Mouse (Mus musculus) MEL (cell line): ENCODE measurements around the gene Etfdh. TPM values are rescaled to one million over a fixed set of nuclear protein-coding genes. Genes with fewer than 3 reads are reported as not detected.

ENCODE experiments used
- DNase-seq: peaks from one replicate; pipeline ENCODE4 v3.0.0; 2011; ENCODE audit warnings: low read depth, low spot score
- H3K27ac ChIP-seq: 2 replicates; pipeline ENCODE4 v1.5.1; 2012; ENCODE audit warnings: low read depth, mild to moderate bottlenecking, control low read depth, low read length, moderate library complexity; ENCODE audit not compliant: control insufficient read depth
- H3K27me3 ChIP-seq, 2 experiments: fragments of 150-350 bp in 1 of 2; sonication (generic) in 1 of 2; 2 replicates each; pipeline ENCODE4 v1.6.1; 2012; ENCODE audit warnings: low read length in 2 of 2, mild to moderate bottlenecking in 2 of 2, improper control_type of control experiment in 1 of 2, moderate library complexity in 1 of 2; ENCODE audit not compliant: insufficient read depth in 2 of 2, control insufficient read depth in 1 of 2
- H3K36me3 ChIP-seq, 2 experiments: 2 replicates each; pipeline ENCODE4 v1.6.1; 2012 to 2014; ENCODE audit warnings: low read length in 2 of 2, improper control_type of control experiment in 1 of 2, inconsistent platforms in 1 of 2, mild to moderate bottlenecking in 1 of 2; ENCODE audit not compliant: insufficient read depth in 2 of 2, control insufficient read depth in 1 of 2
- H3K4me1 ChIP-seq, 2 experiments: fragments of 150-350 bp in 1 of 2; sonication (generic) in 1 of 2; 2 replicates each; pipeline ENCODE4 v1.6.1; 2012; ENCODE audit warnings: low read length in 2 of 2, improper control_type of control experiment in 1 of 2, mild to moderate bottlenecking in 1 of 2; ENCODE audit not compliant: insufficient read depth in 2 of 2, control insufficient read depth in 1 of 2
- H3K4me3 ChIP-seq, 2 experiments: fragments of 150-350 bp in 1 of 2; sonication (generic) in 1 of 2; 2 replicates each; pipeline ENCODE4 v1.5.1; 2012; ENCODE audit warnings: low read depth in 2 of 2, low read length in 2 of 2, mild to moderate bottlenecking in 2 of 2, moderate library complexity in 2 of 2, control low read depth in 1 of 2, improper control_type of control experiment in 1 of 2; ENCODE audit not compliant: control insufficient read depth in 1 of 2, insufficient read depth in 1 of 2
- H3K79me2 ChIP-seq: 2 replicates; pipeline ENCODE4 v1.6.1; 2012; ENCODE audit warnings: mild to moderate bottlenecking, low read length, moderate library complexity; ENCODE audit not compliant: control insufficient read depth, poor library complexity, insufficient read depth
- H3K9ac ChIP-seq: 2 replicates; pipeline ENCODE4 v1.6.1; 2012; ENCODE audit warnings: low read depth, mild to moderate bottlenecking, control low read depth, low read length, moderate library complexity; ENCODE audit not compliant: control insufficient read depth, poor library complexity, severe bottlenecking
- H3K9me3 ChIP-seq: fragments of 150-350 bp; sonication (generic); replicated peaks from 2 replicates; pipeline ENCODE4 v1.6.1; 2012; ENCODE audit warnings: mild to moderate bottlenecking, low read length, improper control_type of control experiment, moderate library complexity; ENCODE audit not compliant: insufficient read depth
- BHLHE40 ChIP-seq: IDR thresholded peaks from 2 replicates; pipeline ENCODE4 v1.6.1; 2012; ENCODE audit warnings: low read depth, mild to moderate bottlenecking, inconsistent platforms, low read length, improper control_type of control experiment, borderline replicate concordance
- CHD1 ChIP-seq: IDR thresholded peaks from 2 replicates; pipeline ENCODE4 v1.6.1; 2012; ENCODE audit warnings: low read depth, mild to moderate bottlenecking, inconsistent platforms, low read length, improper control_type of control experiment
- CHD2 ChIP-seq: IDR thresholded peaks from 2 replicates; pipeline ENCODE4 v1.6.1; 2011; ENCODE audit warnings: low read length, improper control_type of control experiment
- CTCF ChIP-seq, 3 experiments: IDR thresholded peaks in 2 of 3; conservative IDR thresholded peaks in 1 of 3; 2 replicates each; pipeline ENCODE4 v1.5.1; 2011 to 2012; ENCODE audit warnings: low read length in 3 of 3, low read depth in 2 of 3, mild to moderate bottlenecking in 2 of 3, improper control_type of control experiment in 1 of 3, inconsistent platforms in 1 of 3, mixed read lengths in 1 of 3, moderate library complexity in 1 of 3; ENCODE audit not compliant: control insufficient read depth in 1 of 3, insufficient read depth in 1 of 3, poor library complexity in 1 of 3, severe bottlenecking in 1 of 3
- E2F4 ChIP-seq: IDR thresholded peaks from 2 replicates; pipeline ENCODE4 v1.6.1; 2011; ENCODE audit warnings: low read depth, low read length, improper control_type of control experiment, borderline replicate concordance
- ELF1 ChIP-seq: IDR thresholded peaks from 2 replicates; pipeline ENCODE4 v1.6.1; 2014; ENCODE audit warnings: low read depth, mild to moderate bottlenecking, inconsistent platforms, low read length, improper control_type of control experiment, moderate library complexity
- EP300 ChIP-seq, 2 experiments: IDR thresholded peaks; 2 replicates each; pipeline ENCODE4 v1.6.1; 2011; ENCODE audit warnings: improper control_type of control experiment in 2 of 2, low read length in 2 of 2, low read depth in 1 of 2, mild to moderate bottlenecking in 1 of 2
- ETS1 ChIP-seq: IDR thresholded peaks from 2 replicates; pipeline ENCODE4 v1.6.1; 2012; ENCODE audit warnings: low read depth, mild to moderate bottlenecking, inconsistent platforms, low read length, improper control_type of control experiment, moderate library complexity
- GABPA ChIP-seq: IDR thresholded peaks from 2 replicates; pipeline ENCODE4 v1.6.1; 2012; ENCODE audit warnings: low read depth, mild to moderate bottlenecking, inconsistent platforms, low read length, improper control_type of control experiment, moderate library complexity
- GATA1 ChIP-seq: IDR thresholded peaks from 2 replicates; pipeline ENCODE4 v1.6.1; 2011; ENCODE audit warnings: low read depth, low read length, improper control_type of control experiment
- HCFC1 ChIP-seq: IDR thresholded peaks from 2 replicates; pipeline ENCODE4 v1.6.1; 2012; ENCODE audit warnings: low read depth, mild to moderate bottlenecking, inconsistent platforms, low read length, improper control_type of control experiment, moderate library complexity
- JUND ChIP-seq: IDR thresholded peaks from 2 replicates; pipeline ENCODE4 v1.6.1; 2011; ENCODE audit warnings: low read depth, mild to moderate bottlenecking, improper control_type of control experiment, low read length
- KAT2A ChIP-seq: conservative IDR thresholded peaks from 2 replicates; pipeline ENCODE4 v1.6.1; 2012; ENCODE audit warnings: low read depth, low read length, improper control_type of control experiment, inconsistent platforms
- MAFK ChIP-seq: IDR thresholded peaks from 2 replicates; pipeline ENCODE4 v1.6.1; 2011; ENCODE audit warnings: low read depth, mild to moderate bottlenecking, low read length, improper control_type of control experiment, borderline replicate concordance
- MAX ChIP-seq: IDR thresholded peaks from 2 replicates; pipeline ENCODE4 v1.6.1; 2011; ENCODE audit warnings: low read length, improper control_type of control experiment
- MAZ ChIP-seq: IDR thresholded peaks from 2 replicates; pipeline ENCODE4 v1.6.1; 2012; ENCODE audit warnings: low read depth, mild to moderate bottlenecking, inconsistent platforms, low read length, improper control_type of control experiment
- MXI1 ChIP-seq: IDR thresholded peaks from 2 replicates; pipeline ENCODE4 v1.6.1; 2011; ENCODE audit warnings: mild to moderate bottlenecking, low read depth, low read length, improper control_type of control experiment
- MYB ChIP-seq: IDR thresholded peaks from 2 replicates; pipeline ENCODE4 v1.6.1; 2011; ENCODE audit warnings: mild to moderate bottlenecking, low read depth, low read length, improper control_type of control experiment
- MYC ChIP-seq: IDR thresholded peaks from 2 replicates; pipeline ENCODE4 v1.6.1; 2011; ENCODE audit warnings: low read depth, mild to moderate bottlenecking, low read length, improper control_type of control experiment, moderate library complexity
- NELFE ChIP-seq: IDR thresholded peaks from 2 replicates; pipeline ENCODE4 v1.6.1; 2011; ENCODE audit warnings: low read depth, low read length, improper control_type of control experiment
- NRF1 ChIP-seq: IDR thresholded peaks from 2 replicates; pipeline ENCODE4 v1.6.1; 2014; ENCODE audit warnings: low read depth, mild to moderate bottlenecking, inconsistent platforms, low read length, improper control_type of control experiment, moderate library complexity; ENCODE audit not compliant: poor library complexity, insufficient read depth, severe bottlenecking
- POLR2A ChIP-seq, 2 experiments: IDR thresholded peaks; 2 replicates each; pipeline ENCODE4 v1.6.1; 2011 to 2012; ENCODE audit warnings: low read length in 2 of 2, mild to moderate bottlenecking in 2 of 2, control low read depth in 1 of 2, improper control_type of control experiment in 1 of 2, low read depth in 1 of 2, moderate library complexity in 1 of 2; ENCODE audit not compliant: control insufficient read depth in 1 of 2, insufficient read depth in 1 of 2, poor library complexity in 1 of 2
- POLR2AphosphoS2 ChIP-seq: IDR thresholded peaks from 2 replicates; pipeline ENCODE4 v1.6.1; 2011; ENCODE audit warnings: low read length, improper control_type of control experiment
- RAD21 ChIP-seq: IDR thresholded peaks from 2 replicates; pipeline ENCODE4 v1.6.1; 2011; ENCODE audit warnings: mild to moderate bottlenecking, low read depth, low read length, improper control_type of control experiment
- RCOR1 ChIP-seq: IDR thresholded peaks from 2 replicates; pipeline ENCODE4 v1.6.1; 2012; ENCODE audit warnings: low read depth, mild to moderate bottlenecking, inconsistent platforms, low read length, improper control_type of control experiment
- SIN3A ChIP-seq: IDR thresholded peaks from 2 replicates; pipeline ENCODE4 v1.6.1; 2012; ENCODE audit warnings: low read length, improper control_type of control experiment, inconsistent platforms
- SMC3 ChIP-seq: IDR thresholded peaks from 2 replicates; pipeline ENCODE4 v1.6.1; 2011; ENCODE audit warnings: low read depth, low read length, improper control_type of control experiment
- TAL1 ChIP-seq: IDR thresholded peaks from 2 replicates; pipeline ENCODE4 v1.6.1; 2012; ENCODE audit warnings: mild to moderate bottlenecking, inconsistent platforms, low read length, moderate library complexity, mixed read lengths
- TCF12 ChIP-seq: IDR thresholded peaks from 2 replicates; pipeline ENCODE4 v1.6.1; 2014; ENCODE audit warnings: low read depth, mild to moderate bottlenecking, inconsistent platforms, low read length, improper control_type of control experiment, moderate library complexity
- UBTF ChIP-seq: IDR thresholded peaks from 2 replicates; pipeline ENCODE4 v1.6.1; 2012; ENCODE audit warnings: low read depth, mild to moderate bottlenecking, inconsistent platforms, low read length, improper control_type of control experiment, moderate library complexity, borderline replicate concordance; ENCODE audit not compliant: insufficient read depth
- USF1 ChIP-seq: IDR thresholded peaks from 2 replicates; pipeline ENCODE4 v1.6.1; 2014; ENCODE audit warnings: low read depth, mild to moderate bottlenecking, inconsistent platforms, low read length, improper control_type of control experiment, moderate library complexity
- USF2 ChIP-seq, 2 experiments: IDR thresholded peaks; 2 replicates each; pipeline ENCODE4 v1.6.1; 2011 to 2012; ENCODE audit warnings: improper control_type of control experiment in 2 of 2, low read length in 2 of 2, borderline replicate concordance in 1 of 2, inconsistent platforms in 1 of 2, low read depth in 1 of 2, mild to moderate bottlenecking in 1 of 2; ENCODE audit not compliant: insufficient read depth in 1 of 2
- ZC3H11A ChIP-seq: IDR thresholded peaks from 2 replicates; pipeline ENCODE4 v1.6.1; 2012; ENCODE audit warnings: low read depth, mild to moderate bottlenecking, inconsistent platforms, low read length, improper control_type of control experiment
- ZKSCAN1 ChIP-seq: IDR thresholded peaks from 2 replicates; pipeline ENCODE4 v1.6.1; 2012; ENCODE audit warnings: low read depth, mild to moderate bottlenecking, inconsistent platforms, low read length, improper control_type of control experiment, moderate library complexity
- ZMIZ1 ChIP-seq: IDR thresholded peaks from 2 replicates; pipeline ENCODE4 v1.6.1; 2012; ENCODE audit warnings: low read depth, mild to moderate bottlenecking, inconsistent platforms, low read length, improper control_type of control experiment, moderate library complexity
- ZNF384 ChIP-seq: IDR thresholded peaks from 2 replicates; pipeline ENCODE4 v1.6.1; 2012; ENCODE audit warnings: low read depth, mild to moderate bottlenecking, inconsistent platforms, low read length, improper control_type of control experiment
- polyA plus RNA-seq, 2 experiments: library from polyadenylated mRNA; stranded (reverse) in 1 of 2; unstranded in 1 of 2; fragments of >175 nt in 1 of 2; fragments of >200 nt in 1 of 2; gene quantifications; 2 replicates each; pipeline versions ENCODE4 v1.2.1 to v1.2.4; 2012; ENCODE audit warnings: low replicate concordance in 2 of 2, low read depth in 1 of 2; ENCODE audit not compliant: insufficient read length in 2 of 2, insufficient read depth in 1 of 2, missing spikeins in 1 of 2
- total RNA-seq: library from RNA; depleted of rRNA; stranded (reverse); fragments of 300-350 nt; gene quantifications from 2 replicates; pipeline ENCODE4 v1.2.3, GENCODE M21; 2012

Etfdh gene
- total and polyA plus RNA-seq, 3 experiments = 37.6 to 47.7 TPM; not detected in 1

DNA sequence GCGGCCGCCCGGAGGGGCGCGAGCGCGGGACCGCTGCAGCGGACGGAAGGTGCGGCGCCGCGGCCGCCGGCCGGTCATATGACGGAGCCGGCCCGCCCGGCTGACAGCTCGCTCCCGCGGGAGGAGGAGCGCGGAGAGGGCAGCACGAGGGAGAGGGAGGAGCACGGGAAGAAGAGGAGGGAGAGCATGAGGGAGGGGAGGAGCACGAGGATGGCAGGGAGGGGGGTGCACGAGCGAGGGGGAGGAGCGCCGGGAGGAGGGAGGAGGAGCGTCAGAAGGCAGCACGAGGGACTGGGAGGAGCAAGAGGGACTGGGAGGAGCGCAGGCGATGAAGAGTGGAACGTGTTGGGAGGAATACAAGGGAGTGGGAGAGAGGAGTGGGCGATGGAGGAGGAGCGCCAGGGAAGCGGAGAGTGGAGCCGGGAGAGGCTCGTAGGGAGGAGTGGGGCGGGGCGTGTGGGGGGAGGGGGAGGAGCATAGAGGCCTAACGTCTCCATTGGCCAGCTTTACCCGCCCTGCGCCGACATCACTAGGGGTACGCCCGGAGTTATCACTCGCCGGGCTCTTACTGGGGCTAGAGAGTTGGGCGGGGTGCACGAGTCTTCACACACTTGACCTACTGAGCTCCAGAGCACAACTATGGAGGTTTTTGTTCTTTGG, 61.5 kb downstream of the Etfdh start, which contains the start of gene Fnip2:
Fnip2 (minus strand) TSS at position 94 of the 660 bp plus-strand sequence.
- H3K9ac ChIP-seq = peak within 1 kb of the TSS; percentile 90
- H3K4me1 ChIP-seq = peaks cover 12 to 19% of the 10 kb centered on the region in 2 experiments; a peak in 3 of 4 replicates
- peak within 1 kb of the TSS; percentile 86 for H3K27ac ChIP-seq
- peak; percentile 80 for TF ChIP-seq USF1
- peak; percentile 47; the same call in 1 of the 2 replicates for TF ChIP-seq TCF12
- TF ChIP-seq UBTF = no peak
- TF ChIP-seq MYB = no peak
- no peak for TF ChIP-seq JUND
- no peak for TF ChIP-seq POLR2AphosphoS2
- TF ChIP-seq NELFE = peak; percentile 37
- TF ChIP-seq GABPA = no peak
- 0 out of 4 replicates have a peak, but pooled peaks of 1 of the 2 experiments have one; percentile 13 for TF ChIP-seq EP300 (IDR thresholded peaks at IDR 0.05; ENCODE audit: low read depth in 1 of 2, low read length in 2 of 2)
- TF ChIP-seq NRF1 = no peak
- no peak for TF ChIP-seq MAFK
- 0 out of 2 replicates have a peak, but pooled peaks have one; percentile 33 for TF ChIP-seq ELF1
- no peak for TF ChIP-seq KAT2A
- TF ChIP-seq E2F4 = no peak; the same call in 1 of the 2 replicates
- TF ChIP-seq ZMIZ1 = no peak
- peak in 1 of 2 experiments; percentile 68; a peak in 2 of 4 replicates for TF ChIP-seq POLR2A (IDR thresholded peaks at IDR 0.05; ENCODE audit: control insufficient read depth in 1 of 2, insufficient read depth in 1 of 2, low read depth in 1 of 2, low read length in 2 of 2, poor library complexity in 1 of 2)
- TF ChIP-seq ETS1 = peak; percentile 12; the same call in 1 of the 2 replicates
- TF ChIP-seq SIN3A = peak; percentile 21; the same call in 1 of the 2 replicates
- TF ChIP-seq CHD2 = no peak
- TF ChIP-seq SMC3 = no peak
- peak; percentile 66; the same call in 1 of the 2 replicates for TF ChIP-seq BHLHE40
- no peak for TF ChIP-seq GATA1
- no peak for TF ChIP-seq CTCF (IDR thresholded peaks at IDR 0.05 in 2 of 3, conservative IDR thresholded peaks at IDR 0.05 in 1 of 3; ENCODE audit: control insufficient read depth in 1 of 3, insufficient read depth in 1 of 3, low read depth in 2 of 3, low read length in 3 of 3, poor library complexity in 1 of 3, severe bottlenecking in 1 of 3)
- TF ChIP-seq TAL1 = no peak
- peak; percentile 8; the same call in 1 of the 2 replicates for TF ChIP-seq HCFC1
- TF ChIP-seq RCOR1 = no peak
- no peak for TF ChIP-seq USF2 (IDR thresholded peaks at IDR 0.05; ENCODE audit: borderline replicate concordance in 1 of 2, insufficient read depth in 1 of 2, low read depth in 1 of 2, low read length in 2 of 2)
- TF ChIP-seq MAX = peak; percentile 61
- no peak for TF ChIP-seq ZKSCAN1
- no peak for TF ChIP-seq ZNF384
- TF ChIP-seq CHD1 = no peak
- peak; percentile 78 for TF ChIP-seq MYC
- no peak for TF ChIP-seq ZC3H11A
- peak; percentile 94 for TF ChIP-seq MAZ
- no peak for TF ChIP-seq RAD21
- peak; percentile 90 for TF ChIP-seq MXI1

More for the DNA sequence above, 61.5 kb downstream of the Etfdh start, which contains the start of gene Fnip2:
- peak; percentile 97 for DNase-seq
- H3K27me3 ChIP-seq = no peaks in the 10 kb centered on the region
- no peaks in the 10 kb centered on the region for H3K9me3 ChIP-seq
- peak within 1 kb of the TSS; percentile 70 to 100 for H3K4me3 ChIP-seq
- peaks cover 23% of the 10 kb centered on the region for H3K79me2 ChIP-seq
- H3K36me3 ChIP-seq = peaks cover 0 to 16% of the 10 kb centered on the region in 2 experiments; a peak in 2 of 4 replicates
